Mouse (Mus musculus): ENCODE results near the gene Gm11568. TPM values are rescaled to one million over a fixed set of nuclear protein-coding genes. Genes with fewer than 3 reads are reported as not detected.
"Not testable (repeated sequence)": the region's sequence is repeated elsewhere in the genome, so short reads cannot be mapped to it uniquely, and the experiment has no call there.

The Gm11568 gene
- polyA plus RNA-seq, 1 experiment: not detected

GRCm38 (mm10) chr11:99858761-99859160, 1.0 kb downstream of the Gm11568 start:
- H3K4me3 ChIP-seq (replicated peaks; ENCODE audit: insufficient read depth, low read depth, low read length): no peak overlapping the region
- H3K4me1 ChIP-seq (ENCODE audit: control insufficient read depth, insufficient read depth, low read length): no peaks in the 10 kb centered on the region
- no peak for DNase-seq
- TF ChIP-seq POLR2A (IDR thresholded peaks at IDR 0.05; ENCODE audit: borderline replicate concordance, insufficient read depth, low read length): no peak
- no peak for TF ChIP-seq CTCF (IDR thresholded peaks at IDR 0.05; ENCODE audit: borderline replicate concordance, insufficient read depth, low read depth, low read length)
- H3K27ac ChIP-seq (ENCODE audit: insufficient read depth, low read length): no peak overlapping the region
- 81% methylated on average over 2 of the region's 2 CpGs for WGBS
- H3K27me3 ChIP-seq (ENCODE audit: control insufficient read depth, insufficient read depth, low read length): no peaks in the 10 kb centered on the region

DNA sequence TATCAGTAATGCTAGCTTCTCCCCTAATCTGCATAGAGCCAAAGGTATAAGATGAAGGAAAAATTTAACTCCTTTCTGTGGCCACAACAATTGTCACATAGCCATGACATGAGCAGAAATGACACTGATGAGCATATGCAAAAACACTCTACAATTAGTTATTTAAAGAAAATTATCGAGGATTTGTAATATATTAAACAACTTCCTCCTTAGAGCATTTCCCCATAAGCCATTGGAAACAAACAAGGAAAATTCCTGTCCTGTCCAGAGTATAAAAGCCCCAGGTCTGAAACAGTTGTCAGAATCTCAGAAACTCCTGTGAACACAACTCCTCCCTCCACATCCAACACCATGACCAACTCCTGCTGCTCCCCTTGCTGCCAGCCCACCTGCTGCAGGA, 6.5 kb downstream of the Gm11568 start, which contains the start of gene Gm11559:
Gm11559 (plus strand) TSS at position 301 of the 400 bp plus-strand sequence.
- H3K4me1 ChIP-seq (ENCODE audit: control insufficient read depth, insufficient read depth, low read length); DNase-seq; H3K27me3 ChIP-seq (ENCODE audit: control insufficient read depth, insufficient read depth, low read length); H3K27ac ChIP-seq (ENCODE audit: insufficient read depth, low read length); H3K4me3 ChIP-seq (replicated peaks; ENCODE audit: insufficient read depth, low read depth, low read length): not testable (repeated sequence)
- 53% methylated on average over 1 of the region's 1 CpGs for WGBS

DNA sequence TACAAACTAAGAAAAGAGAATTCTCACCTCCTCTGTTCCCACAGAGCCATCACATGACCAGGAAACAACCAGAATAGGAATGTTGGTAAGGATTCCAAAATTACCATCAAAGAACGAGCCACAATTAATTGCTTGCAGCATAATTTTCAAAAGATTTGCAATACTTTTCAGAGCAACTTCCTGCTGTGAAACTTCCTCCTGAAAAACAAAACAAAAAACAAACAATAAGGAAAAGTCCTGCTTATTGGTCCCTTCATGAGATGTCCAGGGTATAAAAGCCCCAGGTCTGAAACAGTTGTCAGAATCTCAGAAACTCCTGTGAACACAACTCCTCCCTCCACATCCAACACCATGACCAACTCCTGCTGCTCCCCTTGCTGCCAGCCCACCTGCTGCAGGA, 15.4 kb downstream of the Gm11568 start, which contains the start of gene Krtap9-1:
Krtap9-1 (plus strand) TSS at position 301 of the 400 bp plus-strand sequence.
- 59% methylated on average over 1 of the region's 1 CpGs for WGBS

DNA sequence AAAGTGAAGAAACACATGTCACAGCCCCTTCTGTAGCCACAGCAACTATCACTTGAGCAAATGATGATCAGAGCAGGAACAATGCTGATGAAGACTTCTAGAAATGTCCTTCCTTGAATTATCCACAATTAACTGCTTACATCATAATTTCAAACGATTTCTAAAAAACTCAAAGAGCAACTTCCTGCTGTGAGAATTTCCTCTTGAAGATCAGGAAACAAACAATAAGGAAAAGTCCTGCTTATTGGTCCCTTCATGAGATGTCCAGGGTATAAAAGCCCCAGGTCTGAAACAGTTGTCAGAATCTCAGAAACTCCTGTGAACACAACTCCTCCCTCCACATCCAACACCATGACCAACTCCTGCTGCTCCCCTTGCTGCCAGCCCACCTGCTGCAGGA, 21.2 kb downstream of the Gm11568 start, which contains the start of gene Gm11567:
Gm11567 (plus strand) TSS at position 301 of the 400 bp plus-strand sequence.
- not testable (repeated sequence) for H3K27ac ChIP-seq (ENCODE audit: insufficient read depth, low read length); H3K4me3 ChIP-seq (replicated peaks; ENCODE audit: insufficient read depth, low read depth, low read length); H3K27me3 ChIP-seq (ENCODE audit: control insufficient read depth, insufficient read depth, low read length); DNase-seq; H3K4me1 ChIP-seq (ENCODE audit: control insufficient read depth, insufficient read depth, low read length)
- whole genome bisulfite sequencing: 37% methylated on average over 1 of the region's 1 CpGs

More for the DNA sequence above, 15.4 kb downstream of the Gm11568 start, which contains the start of gene Krtap9-1:
- DNase-seq; H3K4me1 ChIP-seq (ENCODE audit: control insufficient read depth, insufficient read depth, low read length); H3K4me3 ChIP-seq (replicated peaks; ENCODE audit: insufficient read depth, low read depth, low read length); H3K27me3 ChIP-seq (ENCODE audit: control insufficient read depth, insufficient read depth, low read length); H3K27ac ChIP-seq (ENCODE audit: insufficient read depth, low read length): not testable (repeated sequence)

GRCm38 (mm10) chr11:99907620-99908019, 49.9 kb downstream of the Gm11568 start, which contains the start of gene Krtap31-1:
Gene Krtap31-1 (plus strand): TSS chr11:99907920.
- DNase-seq: no peak
- Histone ChIP-seq H3K27ac (ENCODE audit: insufficient read depth, low read length) (no peak within 1 kb of the TSS), H3K4me1 (ENCODE audit: control insufficient read depth, insufficient read depth, low read length) (no peaks in the 10 kb centered on the region), H3K4me3 (replicated peaks; ENCODE audit: insufficient read depth, low read depth, low read length) (no peak within 1 kb of the TSS), H3K27me3 (ENCODE audit: control insufficient read depth, insufficient read depth, low read length) (no peaks in the 10 kb centered on the region)
- TF ChIP-seq CTCF (IDR thresholded peaks at IDR 0.05; ENCODE audit: borderline replicate concordance, insufficient read depth, low read depth, low read length) (no peak), POLR2A (IDR thresholded peaks at IDR 0.05; ENCODE audit: borderline replicate concordance, insufficient read depth, low read length) (no peak)
- WGBS: 90% methylated on average over 2 of the region's 2 CpGs

Other genes starting within 250 kb of the Gm11568 start
- not detected in 2 replicates for gene Gm11937, start 247.7 kb upstream of the Gm11568 start, polyA plus RNA-seq (2012; rRNA removed)
- not detected in 2 replicates for gene Krtap2-4, start 243.1 kb upstream of the Gm11568 start, polyA plus RNA-seq (2012; rRNA removed)
- not detected in 2 replicates for gene Gm11562, start 237.5 kb upstream of the Gm11568 start, polyA plus RNA-seq (2012; rRNA removed)
- not detected in 2 replicates for gene Krtap4-1, start 229.7 kb upstream of the Gm11568 start, polyA plus RNA-seq (2012; rRNA removed)
- not detected in 2 replicates for gene Krtap4-2, start 222.8 kb upstream of the Gm11568 start, polyA plus RNA-seq (2012; rRNA removed)
- gene Krtap4-7, start 213.8 kb upstream of the Gm11568 start, polyA plus RNA-seq (2012; rRNA removed): not detected in 2 replicates
- gene Gm11555, start 207.7 kb upstream of the Gm11568 start, polyA plus RNA-seq (2012; rRNA removed): not detected in 2 replicates
- not detected in 2 replicates for gene Gm11563, start 199.0 kb upstream of the Gm11568 start, polyA plus RNA-seq (2012; rRNA removed)
- gene Krtap4-6, start 192.0 kb upstream of the Gm11568 start, polyA plus RNA-seq (2012; rRNA removed): not detected in 2 replicates
- gene Gm14190, start 167.2 kb upstream of the Gm11568 start, polyA plus RNA-seq (2012; rRNA removed): not detected in 2 replicates
- not detected in 2 replicates for gene Gm14180, start 123.6 kb upstream of the Gm11568 start, polyA plus RNA-seq (2012; rRNA removed)
- not detected in 2 replicates for gene Gm11595, start 85.0 kb upstream of the Gm11568 start, polyA plus RNA-seq (2012; rRNA removed)
- not detected in 2 replicates for gene Krtap4-8, start 77.2 kb upstream of the Gm11568 start, polyA plus RNA-seq (2012; rRNA removed)
- gene Krtap4-9, start 72.7 kb upstream of the Gm11568 start, polyA plus RNA-seq (2012; rRNA removed): not detected in 2 replicates
- not detected in 2 replicates for gene Gm11596, start 64.5 kb upstream of the Gm11568 start, polyA plus RNA-seq (2012; rRNA removed)
- not detected in 2 replicates for gene Gm11569, start 59.0 kb upstream of the Gm11568 start, polyA plus RNA-seq (2012; rRNA removed)
- not detected in 2 replicates for gene Gm11554, start 53.5 kb upstream of the Gm11568 start, polyA plus RNA-seq (2012; rRNA removed)
- gene Krtap4-13, start 48.0 kb upstream of the Gm11568 start, polyA plus RNA-seq (2012; rRNA removed): not detected in 2 replicates
- not detected in 2 replicates for gene Gm11564, start 42.3 kb upstream of the Gm11568 start, polyA plus RNA-seq (2012; rRNA removed)
- not detected in 2 replicates for gene 2300003K06Rik, start 19.9 kb upstream of the Gm11568 start, polyA plus RNA-seq (2012; rRNA removed)
- not detected in 2 replicates for gene Krtap4-16, start 6.3 kb upstream of the Gm11568 start, polyA plus RNA-seq (2012; rRNA removed)
- gene Gm11559, start 6.6 kb downstream of the Gm11568 start, polyA plus RNA-seq (2012; rRNA removed): not detected in 2 replicates
- not detected in 2 replicates for gene Krtap9-1, start 15.5 kb downstream of the Gm11568 start, polyA plus RNA-seq (2012; rRNA removed)
- gene Gm11567, start 21.3 kb downstream of the Gm11568 start, polyA plus RNA-seq (2012; rRNA removed): not detected in 2 replicates
- not detected in 2 replicates for gene Krtap31-1, start 50.0 kb downstream of the Gm11568 start, polyA plus RNA-seq (2012; rRNA removed)
- not detected in 2 replicates for gene Gm11565, start 56.8 kb downstream of the Gm11568 start, polyA plus RNA-seq (2012; rRNA removed)
- gene Krtap31-2, start 78.4 kb downstream of the Gm11568 start, polyA plus RNA-seq (2012; rRNA removed): not detected in 2 replicates
- not detected in 2 replicates for gene Krtap9-5, start 90.6 kb downstream of the Gm11568 start, polyA plus RNA-seq (2012; rRNA removed)
- gene Krtap29-1, start 121.1 kb downstream of the Gm11568 start, polyA plus RNA-seq (2012; rRNA removed): not detected in 2 replicates
- gene Krtap16-1, start 128.7 kb downstream of the Gm11568 start, polyA plus RNA-seq (2012; rRNA removed): not detected in 2 replicates
- gene Krtap17-1, start 136.1 kb downstream of the Gm11568 start, polyA plus RNA-seq (2012; rRNA removed): 0.30 and 0.80 TPM in 2 replicates
- gene Krt33a, start 158.3 kb downstream of the Gm11568 start, polyA plus RNA-seq (2012; rRNA removed): not detected in 2 replicates
- gene Krt33b, start 172.0 kb downstream of the Gm11568 start, polyA plus RNA-seq (2012; rRNA removed): not detected in 2 replicates
- not detected in 2 replicates for gene Krt34, start 183.6 kb downstream of the Gm11568 start, polyA plus RNA-seq (2012; rRNA removed)
- gene Krt31, start 192.6 kb downstream of the Gm11568 start, polyA plus RNA-seq (2012; rRNA removed): not detected in 2 replicates
- not detected in 2 replicates for gene Krt32, start 230.3 kb downstream of the Gm11568 start, polyA plus RNA-seq (2012; rRNA removed)
- gene Krt35, start 238.3 kb downstream of the Gm11568 start, polyA plus RNA-seq (2012; rRNA removed): not detected in 2 replicates
- gene Krt36, start 247.7 kb downstream of the Gm11568 start, polyA plus RNA-seq (2012; rRNA removed): not detected in 2 replicates